Mouse (Mus musculus): ENCODE data around the gene Fbxl20.

Fbxl20 gene

DNA sequence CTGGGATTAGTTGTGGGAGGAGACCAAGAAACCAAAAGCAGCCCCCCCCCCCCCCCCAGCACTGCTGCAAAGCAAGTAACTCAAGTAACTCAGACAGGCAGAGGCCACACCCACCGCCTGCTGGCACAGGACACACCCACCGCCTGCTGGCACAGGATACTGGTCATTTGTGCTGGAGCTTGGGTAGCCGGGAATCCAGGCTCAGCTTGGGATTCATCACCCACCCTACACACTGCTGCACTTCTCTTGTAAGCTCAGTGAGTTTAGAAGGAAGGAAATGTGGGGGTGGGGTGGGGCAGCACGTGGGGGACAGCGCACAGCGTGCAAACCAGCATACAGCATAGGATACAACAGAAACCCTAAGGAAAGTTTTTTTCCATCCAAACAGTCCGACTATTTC lies 62.0 kb downstream of the Fbxl20 start:
- no peak for DNase-seq (ENCODE audit: low read depth, low spot score)

DNA sequence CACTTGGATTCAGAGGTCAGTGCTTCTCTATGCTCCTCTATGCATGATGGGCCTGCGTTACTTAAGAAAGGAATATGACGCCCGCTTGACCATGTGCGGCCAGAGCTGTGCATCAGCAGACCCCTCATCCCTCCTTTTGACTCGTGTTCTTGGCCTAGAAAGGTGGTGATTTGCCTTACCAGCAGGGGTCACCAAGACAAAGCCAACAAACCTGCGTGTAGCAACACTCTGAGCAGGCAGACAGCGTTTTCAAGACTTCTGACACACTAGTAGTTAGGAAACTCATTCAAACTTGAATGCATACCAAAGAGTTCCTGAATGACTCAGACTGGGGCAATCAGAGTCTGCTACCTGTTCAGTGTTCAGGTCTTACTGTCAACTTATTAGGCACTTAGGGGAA lies 63.6 kb downstream of the Fbxl20 start:
- DNase-seq (ENCODE audit: low read depth, low spot score) = no peak

DNA sequence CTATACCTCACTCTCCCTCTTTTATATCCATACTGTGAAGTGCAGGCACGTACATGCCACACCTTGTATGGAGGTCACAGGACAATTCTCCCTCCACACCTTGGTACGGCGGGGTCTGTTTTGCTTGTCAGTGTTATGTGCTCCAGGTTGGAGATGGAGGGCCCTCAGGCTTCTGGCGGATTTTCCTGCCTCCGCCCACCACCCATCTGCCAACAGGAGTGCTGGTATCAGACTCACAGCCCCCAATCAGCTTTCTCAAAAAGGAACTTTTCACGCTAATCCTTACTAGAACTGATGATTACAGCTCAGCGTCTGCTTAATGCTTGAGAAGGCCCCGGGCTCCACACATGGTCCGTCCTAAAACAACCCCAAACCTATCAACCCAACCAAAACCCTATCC lies 64.1 kb downstream of the Fbxl20 start:
- DNase-seq (ENCODE audit: low read depth, low spot score) = no peak

DNA sequence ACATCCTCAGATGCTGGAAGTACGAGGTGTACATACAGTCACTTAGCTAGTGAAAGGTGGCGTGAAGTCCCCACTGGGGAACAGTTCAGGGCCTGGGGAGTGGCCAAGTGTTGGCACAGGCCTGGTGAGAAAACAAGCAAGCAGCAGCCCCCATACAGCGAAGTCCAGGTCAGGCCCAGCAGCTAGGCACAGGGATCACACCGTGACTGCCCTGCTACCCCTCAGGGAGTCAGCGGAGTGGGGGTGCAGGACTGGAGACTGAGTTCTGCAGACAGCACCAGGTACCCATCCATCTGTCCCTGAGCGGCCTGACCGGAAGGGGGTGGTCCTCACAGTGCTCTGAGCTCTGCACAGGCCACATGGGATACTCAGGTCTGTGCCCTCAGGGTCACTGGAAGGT lies 67.5 kb downstream of the Fbxl20 start:
- no peak for DNase-seq (ENCODE audit: low read depth, low spot score)

DNA sequence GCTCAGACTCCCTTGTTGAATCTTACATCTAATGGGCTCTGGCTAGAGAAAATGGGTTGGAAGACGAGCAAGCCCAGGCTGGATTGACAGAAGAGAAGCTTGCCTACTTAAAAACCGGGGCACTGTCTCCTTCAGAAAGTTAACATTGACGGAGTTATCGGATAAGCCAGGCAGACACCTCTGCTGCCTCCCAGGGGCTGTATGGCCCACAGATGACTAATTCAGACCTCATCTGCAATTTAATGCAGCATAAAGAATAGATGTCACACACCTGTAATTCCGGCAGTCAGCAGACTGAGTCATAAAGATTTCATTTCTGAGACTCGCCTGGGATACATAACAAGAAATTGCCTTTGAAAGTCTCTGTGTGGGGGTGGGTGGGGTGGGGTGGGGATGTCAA lies 69.8 kb downstream of the Fbxl20 start:
- DNase-seq (ENCODE audit: low read depth, low spot score) = no peak

DNA sequence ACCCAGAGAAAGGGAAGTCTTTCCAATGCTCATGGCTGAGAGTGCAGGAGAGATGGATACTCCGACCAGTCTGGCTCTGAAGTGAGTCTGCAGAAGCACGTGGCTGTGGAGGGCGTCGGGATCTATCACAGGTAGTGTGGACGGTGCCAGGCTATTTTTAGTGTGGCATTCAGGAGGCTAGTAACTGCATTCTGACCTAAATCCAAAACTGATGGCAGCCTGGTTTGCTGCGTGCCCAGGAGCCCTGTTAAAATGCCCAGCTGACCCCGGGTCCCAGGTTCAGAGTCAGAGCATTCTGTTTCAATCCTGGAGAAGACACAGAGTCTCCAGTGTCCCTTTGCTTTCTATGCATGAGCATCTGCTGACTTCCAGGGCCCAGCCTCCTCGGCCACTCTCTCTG lies 73.1 kb downstream of the Fbxl20 start:
- DNase-seq (ENCODE audit: low read depth, low spot score) = no peak

DNA sequence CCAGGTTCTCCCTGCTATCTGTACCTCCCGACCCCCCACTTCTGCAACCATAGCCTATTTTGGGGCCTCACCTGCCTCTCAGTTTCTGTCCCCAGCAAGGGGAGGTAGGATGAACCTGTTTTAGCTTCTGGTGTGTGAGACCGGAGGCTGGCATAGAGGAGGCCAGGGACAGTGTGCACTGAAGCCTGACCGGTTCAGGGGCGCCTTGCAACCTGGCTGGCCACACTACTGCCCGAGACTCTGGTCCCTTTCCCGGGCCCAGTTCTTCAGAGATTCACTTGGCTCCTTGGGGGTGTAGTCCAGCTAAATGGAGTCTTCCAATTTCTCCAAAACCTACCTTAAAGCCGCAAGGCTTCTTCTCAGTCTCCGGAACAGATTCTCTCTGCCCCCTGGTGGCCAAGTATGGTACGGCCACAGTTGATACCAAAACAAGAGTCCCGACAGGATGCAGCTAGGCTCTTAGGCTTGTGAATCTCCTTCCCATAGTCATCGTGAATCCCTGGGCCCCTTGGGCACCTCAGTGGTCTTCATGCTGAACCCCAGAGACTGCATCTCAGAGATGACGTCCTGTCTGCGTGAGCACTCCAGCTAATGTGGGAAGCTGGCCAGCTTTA lies 74.9 kb downstream of the Fbxl20 start:
- peak; percentile 78 for DNase-seq (ENCODE audit: low read depth, low spot score)

DNA sequence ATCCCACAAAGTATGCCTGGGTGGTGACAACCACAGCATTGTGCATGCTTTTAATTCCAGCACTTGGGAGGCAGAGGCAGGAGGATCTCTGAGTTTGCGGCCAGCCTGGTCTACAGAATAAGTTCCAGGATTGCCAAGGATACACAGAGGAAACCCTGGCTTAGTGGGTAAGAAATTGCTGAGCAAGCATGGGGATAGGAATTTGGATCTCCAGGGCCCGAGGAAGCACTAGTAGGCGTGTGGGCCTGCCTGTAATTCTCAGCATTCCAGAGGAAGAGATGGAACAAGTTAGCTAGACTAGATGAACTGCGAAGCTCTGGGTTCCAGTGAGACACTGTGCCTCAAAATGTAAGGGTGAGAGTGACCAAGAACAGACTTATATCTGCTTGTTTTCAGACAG lies 76.8 kb downstream of the Fbxl20 start:
- DNase-seq (ENCODE audit: low read depth, low spot score) = no peak

DNA sequence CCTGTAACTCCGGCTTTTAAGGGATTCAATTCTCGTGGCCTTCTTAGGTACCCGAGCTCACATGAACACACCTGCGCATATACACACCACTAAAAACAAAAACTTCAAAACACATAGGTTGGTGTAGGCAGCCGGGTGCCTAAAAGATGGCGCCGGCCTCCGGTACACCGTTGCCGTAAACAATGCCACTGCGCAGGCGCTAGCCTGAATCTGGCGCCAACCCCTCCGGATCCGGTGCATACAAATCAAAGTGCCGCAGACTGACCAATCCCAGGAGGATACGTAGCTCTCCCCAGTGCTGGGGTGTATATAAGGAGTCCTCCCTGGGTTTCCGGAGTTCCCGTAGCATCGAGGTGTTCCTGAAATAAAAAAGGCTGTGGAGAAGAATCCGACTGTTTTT lies 82.9 kb downstream of the Fbxl20 start:
- DNase-seq (ENCODE audit: low read depth, low spot score) = no peak

DNA sequence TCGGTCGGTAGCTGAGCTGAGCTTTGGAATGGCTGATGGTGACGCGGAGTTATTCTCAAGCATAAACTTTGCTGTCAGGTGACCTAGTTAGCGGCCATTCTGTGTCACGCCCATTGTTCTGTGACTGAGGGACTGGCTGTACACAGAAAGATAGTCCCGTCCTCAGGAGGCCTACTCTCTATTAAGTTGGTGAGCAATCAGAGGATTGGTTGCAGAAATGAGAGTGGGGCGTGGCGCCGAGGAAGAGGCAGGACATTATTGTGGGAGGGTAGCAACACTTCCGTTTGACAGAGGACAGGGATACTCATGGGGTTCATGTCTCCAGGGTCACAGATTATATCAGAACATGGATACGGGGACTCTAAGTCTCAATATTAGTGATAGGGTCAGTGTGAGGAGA lies 84.0 kb downstream of the Fbxl20 start:
- no peak for DNase-seq (ENCODE audit: low read depth, low spot score)

DNA sequence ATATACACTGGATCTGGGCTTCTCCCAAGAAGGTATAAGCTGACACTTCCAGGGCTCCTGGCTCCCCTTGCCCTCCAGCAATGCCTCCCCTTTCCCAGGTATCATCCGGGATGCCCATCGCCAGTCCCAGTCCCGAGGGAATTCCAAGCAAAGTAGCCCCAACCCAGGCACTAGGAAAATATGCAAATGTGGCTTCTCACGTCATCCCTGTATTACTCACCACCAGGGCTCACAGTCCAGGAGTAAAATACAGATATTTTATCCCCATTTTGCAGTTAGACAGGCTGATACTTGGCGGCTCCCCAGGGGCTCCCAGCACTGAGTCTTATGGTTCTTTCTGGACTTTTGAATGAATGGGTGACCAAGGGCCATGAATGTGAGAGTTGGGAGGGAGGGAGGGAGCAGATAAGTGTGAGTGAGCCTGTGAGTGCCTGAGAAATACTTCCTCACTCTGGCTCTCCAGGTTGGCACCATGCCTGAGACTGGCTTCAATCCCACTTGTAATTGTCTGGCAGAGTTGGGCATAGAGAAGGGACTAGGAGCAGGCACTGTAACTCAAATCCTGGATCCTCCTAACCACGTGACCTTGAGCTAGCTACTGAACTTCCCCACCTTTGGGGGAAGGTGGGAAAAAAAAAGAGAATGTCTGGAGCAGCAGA lies 88.2 kb downstream of the Fbxl20 start:
- DNase-seq (ENCODE audit: low read depth, low spot score) = no peak

DNA sequence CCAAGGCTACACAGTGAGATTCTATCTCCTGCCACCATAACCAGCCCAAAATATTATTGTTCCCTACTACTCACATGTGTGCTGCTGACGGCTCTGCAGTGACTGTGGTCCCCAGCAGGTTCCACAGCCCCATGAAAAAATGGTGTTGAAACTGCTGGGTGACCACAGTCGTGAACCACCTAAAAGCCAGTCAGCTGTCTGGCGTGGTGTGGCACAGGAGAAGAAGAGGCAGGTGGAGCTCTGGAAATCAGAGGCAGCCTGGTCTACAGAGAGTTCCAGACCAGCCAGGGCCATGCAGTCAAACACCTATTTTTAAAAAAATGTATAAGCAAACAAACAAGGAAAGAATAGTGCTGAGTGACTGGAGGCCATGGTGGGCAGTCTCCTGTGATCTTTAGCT lies 88.8 kb downstream of the Fbxl20 start:
- no peak for DNase-seq (ENCODE audit: low read depth, low spot score)

DNA sequence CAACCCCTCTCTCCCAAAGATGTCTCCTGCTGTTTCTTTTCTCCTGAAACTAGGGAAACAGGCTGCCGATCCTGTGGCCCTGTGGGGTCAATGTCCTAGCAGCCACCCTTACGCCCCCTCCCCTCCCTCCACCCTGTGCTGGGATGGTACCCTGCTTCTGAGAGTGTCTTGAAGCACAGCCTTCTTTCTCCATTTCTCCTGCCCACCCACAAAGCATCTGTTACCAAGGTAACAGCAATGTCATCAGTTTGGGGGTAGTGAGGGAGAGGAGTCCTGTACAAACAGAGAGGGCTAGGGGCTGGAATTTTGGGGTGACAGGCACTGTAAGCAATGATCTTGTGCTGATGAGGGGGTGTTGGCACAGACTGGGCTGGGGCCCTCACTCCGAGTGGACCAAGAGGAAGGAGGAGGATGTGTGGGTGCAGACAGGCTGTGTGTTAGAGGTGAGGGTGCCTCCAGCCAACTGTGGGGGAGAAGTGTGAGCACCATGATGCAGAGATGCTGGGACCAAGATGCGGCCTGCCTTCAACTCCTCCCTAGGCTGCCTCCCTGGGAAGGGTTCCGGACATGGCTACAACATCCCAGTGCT lies 90.0 kb downstream of the Fbxl20 start:
- no peak for DNase-seq (ENCODE audit: low read depth, low spot score)

DNA sequence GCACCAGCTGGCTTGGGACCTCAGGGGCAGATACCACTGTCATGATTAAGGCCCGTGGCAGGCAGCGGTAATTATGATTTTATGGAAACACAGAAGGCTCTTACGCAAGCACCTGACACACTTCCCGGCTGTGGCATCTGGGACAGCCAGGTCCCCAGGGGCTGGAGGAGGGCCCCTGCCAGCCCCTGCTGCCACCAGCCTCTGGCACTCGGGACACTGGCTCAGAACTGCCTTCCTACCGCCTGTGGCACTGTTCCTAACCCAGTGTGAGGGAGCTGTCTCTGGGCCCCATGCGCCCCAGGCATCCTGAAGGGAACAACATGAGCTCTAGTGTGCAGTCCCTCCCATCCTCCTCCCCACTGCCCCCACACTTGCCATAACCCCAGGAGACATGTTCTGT lies 90.5 kb downstream of the Fbxl20 start:
- DNase-seq (ENCODE audit: low read depth, low spot score) = no peak

DNA sequence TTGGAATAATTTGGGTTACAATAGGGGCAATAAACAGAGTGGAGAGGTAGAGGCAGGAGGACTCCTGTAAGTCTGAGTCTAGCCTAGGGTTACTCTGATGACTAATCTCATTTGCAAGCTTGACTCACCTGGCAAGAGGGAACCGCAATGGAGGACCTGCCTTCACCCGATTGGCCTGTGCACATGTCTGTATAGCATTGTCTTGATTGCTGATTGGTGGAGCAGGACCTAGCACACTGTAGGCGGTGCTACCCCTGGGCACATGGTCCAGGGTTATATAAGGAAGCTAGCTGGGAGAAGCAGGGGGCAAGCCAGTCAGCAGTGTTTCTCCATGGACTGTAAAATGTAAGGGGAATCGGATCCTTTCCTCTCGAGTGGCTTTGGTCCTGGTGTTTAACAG lies 92.2 kb downstream of the Fbxl20 start:
- DNase-seq (ENCODE audit: low read depth, low spot score) = no peak

DNA sequence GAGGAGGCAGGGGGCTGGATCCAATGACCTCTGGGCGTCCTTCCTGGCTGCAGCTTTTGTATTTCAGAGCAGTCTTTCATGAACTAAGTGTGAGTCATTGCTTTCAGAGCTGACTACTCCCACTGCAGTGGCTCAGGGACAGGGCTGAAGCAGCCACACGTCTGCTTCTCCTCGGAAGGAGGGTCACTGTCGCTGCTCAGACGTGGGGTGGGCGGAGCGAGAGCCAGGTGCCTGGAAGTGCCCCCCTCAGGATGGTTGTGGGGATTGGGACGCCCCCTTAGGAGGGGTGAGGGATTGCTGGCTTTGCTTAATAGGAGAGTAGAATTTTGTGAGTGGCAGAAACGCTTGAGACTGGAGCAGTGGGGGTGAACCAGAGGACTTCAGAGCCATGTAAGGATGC lies 92.7 kb downstream of the Fbxl20 start:
- no peak for DNase-seq (ENCODE audit: low read depth, low spot score)

DNA sequence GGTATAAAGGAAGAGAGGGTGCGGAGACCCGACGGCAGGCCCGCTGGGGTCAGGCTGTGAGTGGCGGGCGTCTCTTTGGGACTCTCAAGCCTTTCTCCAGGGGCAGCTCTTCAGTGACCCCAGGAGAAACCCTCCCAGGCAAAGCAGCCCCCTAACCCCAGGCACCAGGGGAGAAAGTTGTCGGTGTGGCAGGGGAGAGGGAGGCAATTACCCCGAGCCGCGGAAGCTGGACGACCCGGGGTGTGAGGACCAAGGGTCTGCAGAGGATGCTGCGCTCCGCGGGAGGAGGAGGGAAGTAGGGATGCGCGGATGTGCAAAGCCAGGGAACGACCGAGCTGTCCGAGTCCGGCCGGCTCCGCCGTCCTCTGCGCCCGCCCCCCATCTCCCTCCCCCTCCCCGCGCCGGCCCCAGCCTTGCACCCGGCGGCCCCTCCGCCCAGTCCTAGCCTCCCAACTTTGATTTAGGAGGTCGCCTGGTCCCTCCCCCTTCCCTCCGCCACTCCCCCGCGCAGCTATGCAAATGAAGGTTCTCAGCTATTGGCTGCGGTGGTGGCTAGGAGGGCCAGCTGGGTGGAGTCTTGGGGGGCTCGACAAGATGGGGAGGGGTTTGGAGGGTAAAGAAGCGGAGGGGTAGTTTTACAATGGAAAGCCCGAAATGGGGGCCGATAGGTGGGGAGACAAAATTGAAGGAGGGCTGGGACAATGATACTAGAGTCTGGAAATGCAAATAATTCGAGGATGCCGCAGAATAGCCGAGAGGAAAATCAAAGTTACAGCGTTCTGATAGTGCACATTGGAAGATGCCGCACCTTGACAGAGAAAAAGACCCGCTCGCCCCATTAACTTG lies 97.0 kb downstream of the Fbxl20 start, which contains the start of gene Stac2:
TSS of gene Stac2 (minus strand) at position 474 of the 846 bp plus-strand sequence.
- DNase-seq (ENCODE audit: low read depth, low spot score) = no peak

DNA sequence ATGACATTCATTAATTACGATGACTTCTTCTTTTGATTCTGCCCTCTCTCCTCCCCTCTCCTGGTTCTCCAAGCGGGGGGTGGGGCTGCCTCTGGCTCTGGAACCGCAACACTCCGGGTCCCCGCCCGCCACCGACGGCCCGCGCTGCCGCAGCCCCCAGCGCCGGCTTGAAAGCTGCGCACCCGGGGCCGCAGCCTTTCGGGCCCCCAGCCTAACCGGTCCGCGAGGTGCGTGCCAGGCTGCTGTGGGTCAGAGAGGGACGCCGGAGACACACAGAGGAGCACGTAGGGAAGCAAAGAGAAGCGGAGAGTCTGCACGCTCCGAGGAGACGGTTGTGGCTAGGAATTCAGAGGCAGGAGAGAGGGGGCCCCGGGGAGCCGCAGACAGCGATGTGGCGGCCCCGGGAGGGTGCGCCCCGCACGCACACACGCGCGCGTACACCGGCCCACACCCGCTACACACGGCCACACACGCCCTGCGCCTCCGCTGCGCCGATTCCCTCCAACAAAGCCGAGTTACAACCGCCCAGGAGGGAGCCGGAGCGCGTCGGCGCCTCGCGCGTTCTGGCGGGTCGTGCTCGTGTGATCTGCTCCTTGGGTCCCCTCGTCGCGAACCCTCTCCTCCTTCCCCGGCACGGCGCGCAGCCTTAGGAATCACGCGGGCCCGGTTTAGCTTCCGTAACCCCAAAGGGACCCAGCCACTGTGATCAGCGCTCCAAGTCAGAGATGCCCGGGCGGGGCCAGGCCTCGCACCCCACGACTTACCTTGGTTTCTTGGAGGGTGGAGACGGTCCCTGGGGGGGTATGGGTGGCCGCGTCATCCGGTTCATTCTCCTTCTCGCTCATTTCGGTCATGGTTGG lies 97.8 kb downstream of the Fbxl20 start:
- DNase-seq (ENCODE audit: low read depth, low spot score) = no peak

DNA sequence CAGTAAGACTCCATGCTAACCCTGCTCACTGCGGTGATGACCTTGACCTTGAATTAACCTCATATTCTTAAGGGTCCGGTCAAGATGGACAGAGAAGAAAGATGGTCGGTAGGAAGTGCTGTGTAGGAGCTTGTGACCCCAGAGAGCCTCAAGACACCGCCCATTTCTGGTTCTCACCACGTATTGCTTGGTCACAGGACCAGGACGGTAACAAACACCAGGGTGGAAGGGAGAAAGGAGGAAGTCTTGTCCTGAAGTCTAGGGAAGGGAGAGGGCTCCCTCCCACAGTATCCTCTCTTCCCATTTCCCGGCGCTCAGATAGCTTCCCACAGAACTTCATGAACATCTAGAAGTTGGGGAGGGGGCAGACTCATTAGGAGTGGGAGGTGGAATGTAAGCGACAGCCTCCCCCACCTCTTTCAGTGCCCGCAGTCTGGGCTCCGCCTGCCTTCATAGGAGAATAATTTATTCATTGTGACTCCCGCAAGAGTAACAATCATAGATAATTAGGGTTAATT lies 98.5 kb downstream of the Fbxl20 start:
- no peak for DNase-seq (ENCODE audit: low read depth, low spot score)

DNA sequence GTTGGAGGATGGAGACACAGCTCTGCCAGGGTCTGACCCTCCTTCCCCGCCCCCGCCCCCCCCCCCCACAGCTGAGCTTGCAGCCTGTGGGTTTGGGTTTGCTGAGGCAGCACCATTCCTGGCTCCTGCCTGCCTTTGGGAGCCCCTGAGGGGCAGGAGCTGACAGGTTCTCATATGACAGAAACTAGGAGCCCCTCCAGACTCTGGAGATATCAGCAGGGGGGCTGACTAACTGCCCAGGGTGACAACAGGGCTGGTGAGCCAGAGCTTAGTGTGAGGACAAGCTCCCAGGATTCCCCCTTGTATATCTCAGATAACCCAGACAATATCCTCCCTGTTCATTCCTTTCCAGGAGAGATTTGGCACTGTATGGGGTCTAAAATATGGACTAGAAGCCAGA lies 99.3 kb downstream of the Fbxl20 start:
- no peak for DNase-seq (ENCODE audit: low read depth, low spot score)

DNA sequence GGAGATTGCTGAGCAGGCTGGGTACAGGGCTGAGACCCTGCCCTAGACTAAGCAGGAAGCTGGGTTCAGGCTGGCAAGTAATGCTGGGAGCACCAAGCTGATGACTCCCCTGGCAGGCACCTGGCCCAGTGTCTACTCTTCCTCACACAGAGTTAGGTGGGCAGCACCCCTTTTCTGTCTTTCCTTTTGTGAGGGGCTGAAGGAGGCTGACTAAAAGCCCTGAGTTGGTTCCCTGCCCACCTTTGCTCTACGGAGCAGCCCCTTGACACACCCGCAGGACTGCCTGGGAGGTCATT lies 99.7 kb downstream of the Fbxl20 start:
- DNase-seq (ENCODE audit: low read depth, low spot score) = no peak

All from retina, postnatal 7 days (tissue).